In the genomic region with DNA sequence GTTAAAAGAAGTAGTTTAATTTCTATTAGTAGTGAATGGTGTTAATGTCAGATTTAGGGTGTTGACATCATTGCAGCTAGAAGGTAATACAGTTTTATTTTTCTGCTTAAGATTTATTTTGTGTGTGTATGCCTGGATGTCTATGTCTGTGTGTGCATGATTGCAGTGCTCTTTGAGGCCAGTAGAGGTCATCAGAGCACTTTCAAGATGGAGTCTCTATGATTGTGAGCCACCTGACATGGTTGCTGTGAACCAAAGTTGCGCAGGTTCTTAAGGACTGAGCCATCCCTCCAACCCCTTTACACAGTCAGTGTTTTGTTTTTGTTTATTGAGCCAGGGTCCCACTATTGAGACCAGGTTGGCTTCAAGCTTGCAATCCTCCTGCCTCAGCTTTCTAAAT, we compare ENCODE assay signal across 1 mouse cellular context.
A peak's percentile ranks its signal among the peaks of the same experiment; 100 is the strongest.
TF ChIP-seq lines count a peak whose summit lies in the region.

No protein-coding gene starts in this region.

TF ChIP-seq in CH12.LX, 34 proteins besides CTCF, POLR2A, EP300 and RAD21 (continued from another document):
- TF ChIP-seq SMC3 (IDR thresholded peaks at IDR 0.05; ENCODE audit: low read depth, low read length), result peak; percentile 77
- TF ChIP-seq MAZ (IDR thresholded peaks at IDR 0.05; ENCODE audit: low read depth, low read length), result no peak
- TF ChIP-seq USF2 (conservative IDR thresholded peaks at IDR 0.05; ENCODE audit: low read depth, low read length), result no peak
- no peak for TF ChIP-seq JUN (IDR thresholded peaks at IDR 0.05; ENCODE audit: insufficient read depth, low read depth, low read length)
- no peak for TF ChIP-seq ZKSCAN1 (IDR thresholded peaks at IDR 0.05; ENCODE audit: borderline replicate concordance, low read depth, low read length)
